Mouse (Mus musculus) layer of hippocampus, adult 9-10 months (tissue): Measurements from ENCODE around the gene Dstyk.

Experiments used
- DNase-seq: peaks from one replicate; pipeline ENCODE4 v3.0.0; 2022; ENCODE audit warnings: low spot score

Dstyk gene

DNA sequence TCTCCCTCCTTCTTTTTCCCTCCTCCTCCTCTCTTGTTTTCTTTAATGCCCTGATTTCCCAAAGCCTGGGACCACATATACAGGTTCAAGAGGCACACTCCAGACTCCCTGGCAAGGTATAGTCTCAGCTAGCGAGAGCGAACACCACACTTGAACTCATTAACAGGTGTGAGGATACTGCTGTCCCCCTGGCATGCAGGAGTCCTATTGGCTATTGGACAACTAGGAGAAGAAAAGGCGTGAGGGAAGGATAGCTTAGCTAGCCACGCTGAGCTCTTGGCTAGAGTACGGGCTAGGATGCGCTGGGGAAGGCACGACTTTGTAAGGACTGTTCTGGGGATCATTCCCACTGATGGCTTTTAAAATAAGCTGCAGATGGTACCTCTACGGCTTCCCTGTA lies 94.8 kb downstream of the Dstyk start:
- DNase-seq = no peak

GRCm38 (mm10) chr1:132515339-132515738 lies 98.0 kb downstream of the Dstyk start:
- no peak for DNase-seq
